In the genomic region with DNA sequence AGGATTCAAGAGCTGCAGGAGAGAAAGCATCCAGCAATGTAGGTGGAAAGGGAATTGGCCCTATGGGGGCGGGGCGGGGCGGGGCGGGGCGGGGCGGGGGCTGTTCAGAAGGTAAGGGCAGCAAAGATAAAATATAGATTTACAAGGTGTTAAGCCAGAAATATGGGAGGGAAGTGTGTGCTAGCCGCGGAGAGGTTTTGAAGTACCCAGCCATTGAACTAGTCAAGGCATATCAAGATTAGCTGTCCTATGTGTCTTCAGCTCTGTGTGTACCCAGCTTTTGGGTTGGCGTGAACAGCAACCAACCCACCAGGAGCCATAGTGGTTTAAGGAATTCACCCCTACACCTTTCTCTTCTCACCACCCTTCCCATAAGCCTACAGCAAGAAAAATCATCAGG, we compare ENCODE assay signal across 12 mouse cellular contexts.
"Had no signal": no experiment of that assay in that cellular context is flagged by ENCODE, and none has a peak within 500 bp of the region (broad histone marks: within the 10 kb centered on the region; RNA-seq: fewer than 3 reads in every experiment).

No protein-coding gene starts in this region.

- H3K4me2 ChIP-seq: kidney, embryonic 15.5 days; midbrain, embryonic 13.5 days had no signal

- DNase-seq: kidney, adult 2 months; kidney, postnatal 14 days; lung, adult 2 months; lung, postnatal 36 days; right cerebral cortex, postnatal 25 days; thymus, adult 18-20 months; thymus, postnatal 25 days had no signal

- H3K27me3 ChIP-seq: midbrain, embryonic 13.5 days had no signal

- H3K9me3 ChIP-seq: kidney, embryonic 15.5 days; limb, embryonic 10.5 days; midbrain, embryonic 13.5 days had no signal

- H3K36me3 ChIP-seq: kidney, embryonic 15.5 days; limb, embryonic 10.5 days; midbrain, embryonic 13.5 days had no signal

- ATAC-seq: intestine, embryonic 16.5 days; lung, postnatal 0 days; midbrain, embryonic 13.5 days had no signal

- H3K4me3 ChIP-seq: kidney, embryonic 15.5 days; limb, embryonic 10.5 days; midbrain, embryonic 13.5 days had no signal

- H3K27ac ChIP-seq: kidney, embryonic 15.5 days; limb, embryonic 10.5 days; midbrain, embryonic 13.5 days had no signal

- H3K9ac ChIP-seq: kidney, embryonic 15.5 days; midbrain, embryonic 13.5 days had no signal
